Mouse (Mus musculus) brain, embryonic 14.5 days (tissue): ENCODE results near the gene Foxj1.

ENCODE experiments used
- CTCF ChIP-seq: fragments of 200-500 bp; IDR thresholded peaks from 2 replicates; pipeline ENCODE4 v1.5.1; 2012; ENCODE audit warnings: inconsistent platforms, mild to moderate bottlenecking, moderate library complexity, borderline replicate concordance; ENCODE audit not compliant: insufficient read depth, insufficient read length; ENCODE audit errors: extremely low read depth
- POLR2A ChIP-seq: fragments of 200-500 bp; IDR thresholded peaks from 2 replicates; pipeline ENCODE4 v1.6.1; 2012; ENCODE audit warnings: mild to moderate bottlenecking, inconsistent platforms, borderline replicate concordance; ENCODE audit not compliant: poor library complexity, insufficient read depth, insufficient read length, severe bottlenecking; ENCODE audit errors: extremely low read depth

DNA sequence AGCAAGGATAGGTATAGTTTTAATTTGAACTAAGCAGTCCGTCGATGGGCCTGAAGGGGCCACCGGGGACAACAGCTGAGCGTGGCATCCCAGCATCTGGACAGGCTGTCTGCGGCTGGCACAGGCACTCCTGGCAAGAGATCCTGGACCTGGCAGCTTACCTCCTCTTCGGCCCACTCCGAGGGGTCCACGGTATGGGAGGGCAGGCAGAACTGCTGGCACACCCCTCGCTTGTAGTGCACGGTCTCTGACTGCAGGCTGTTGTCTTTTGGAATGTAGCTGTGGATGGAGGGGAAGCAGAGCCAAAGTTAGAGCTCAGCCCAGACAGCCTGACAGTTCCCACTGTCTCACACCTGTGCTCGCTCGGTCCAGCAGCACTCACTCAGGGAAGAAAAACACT is 24.5 kb upstream of the Foxj1 start:
- TF ChIP-seq CTCF: no peak
- no peak for TF ChIP-seq POLR2A
